Mouse (Mus musculus) testis, adult 2 months (tissue): ENCODE measurements around the gene Bcl2l1.

Experiments used
- CTCF ChIP-seq: fragments of 200-500 bp; IDR thresholded peaks from 2 replicates; pipeline ENCODE4 v1.5.1; 2012; ENCODE audit warnings: low read depth, mild to moderate bottlenecking, inconsistent platforms, low read length, moderate library complexity; ENCODE audit not compliant: control insufficient read depth, insufficient read depth, insufficient replicate concordance
- POLR2A ChIP-seq: fragments of 200-500 bp; IDR thresholded peaks from 2 replicates; pipeline ENCODE4 v1.6.1; 2012; ENCODE audit warnings: low read depth, mild to moderate bottlenecking, inconsistent platforms, low read length, moderate library complexity; ENCODE audit not compliant: control insufficient read depth

DNA sequence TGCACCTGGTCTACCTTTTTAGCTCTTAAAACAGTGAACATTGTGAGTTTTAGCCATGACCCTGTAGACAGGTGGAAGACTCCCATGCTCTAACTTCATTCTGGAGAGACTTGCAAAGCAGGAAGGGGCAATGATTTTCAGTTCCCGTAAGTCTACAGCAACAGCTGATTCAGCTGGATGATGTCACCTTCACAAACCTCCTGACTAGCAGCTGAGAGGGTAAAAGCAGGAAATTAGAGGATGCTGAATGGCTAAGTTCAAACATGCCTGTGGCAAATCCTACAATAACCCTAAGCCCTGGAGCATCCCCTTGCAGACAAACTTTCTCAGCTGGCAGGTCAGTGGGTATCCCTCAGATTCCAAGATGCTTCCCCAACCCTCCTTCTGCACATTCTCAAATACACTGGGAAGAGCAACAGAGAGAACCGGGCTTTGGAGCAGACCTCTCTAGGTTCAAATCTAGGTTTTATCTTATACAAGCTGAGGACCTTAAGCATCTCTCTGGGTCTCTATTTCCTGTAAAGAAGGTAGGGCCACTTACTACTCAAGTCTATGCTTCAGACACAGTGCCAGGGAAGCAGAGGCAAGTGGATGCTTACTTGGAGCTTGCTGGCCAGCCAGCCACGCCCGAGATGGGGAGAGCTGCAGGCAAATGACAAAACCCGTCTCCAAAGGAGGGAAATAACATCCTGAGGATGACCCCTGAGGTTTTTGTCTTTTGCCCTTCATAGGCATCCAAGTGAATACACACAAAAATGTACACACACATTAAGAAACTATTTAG, 21.2 kb downstream of the Bcl2l1 start:
- TF ChIP-seq CTCF (no peak), POLR2A (no peak)
